Mouse (Mus musculus) G1E (cell line): Measurements from ENCODE around the gene Heatr1.

Experiments used
- CTCF ChIP-seq: IDR thresholded peaks from 2 replicates; pipeline ENCODE4 v1.5.1; 2012; ENCODE audit warnings: low read depth, low read length, inconsistent platforms, mixed read lengths
- GATA1 ChIP-seq: IDR thresholded peaks from 2 replicates; pipeline ENCODE4 v1.6.1; 2012; ENCODE audit warnings: borderline replicate concordance, low read length, inconsistent platforms, mixed read lengths

DNA sequence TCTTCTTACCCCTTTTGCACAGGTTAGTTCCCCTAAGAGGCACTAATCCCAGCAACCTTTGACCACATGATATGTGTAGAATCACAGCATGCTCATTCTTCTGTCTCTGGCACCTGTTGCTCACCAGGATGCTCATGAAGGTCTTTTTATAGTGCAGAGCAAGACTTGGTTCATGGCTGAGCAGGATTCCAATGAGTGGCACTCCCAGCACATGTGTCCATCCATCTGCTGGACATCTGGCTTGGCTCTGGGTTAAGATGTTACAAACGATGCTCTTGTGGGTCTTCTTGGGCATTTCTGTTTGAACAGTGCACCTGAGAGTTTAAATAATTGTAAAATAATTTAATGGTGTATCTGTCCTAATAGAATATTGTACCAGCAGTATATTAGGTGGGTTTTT lies 18.0 kb upstream of the Heatr1 start:
- no peak for TF ChIP-seq CTCF
- TF ChIP-seq GATA1: no peak
